In genomic region chr1:38631501-38632279, GRCm38 (mm10) we compare ENCODE assay signal across 13 mouse cellular contexts. TPM values are rescaled to one million over a fixed set of nuclear protein-coding genes. Genes with fewer than 3 reads are reported as not detected.
DNase-seq lines count a peak whose midpoint lies in the region; ATAC-seq lines count a peak whose summit lies in the region.
"Had no signal": no experiment of that assay in that cellular context is flagged by ENCODE, and none has a peak within 500 bp of the region (broad histone marks: within the 10 kb centered on the region; RNA-seq: fewer than 3 reads in every experiment).

No protein-coding gene starts in this region.

- peak; percentile 47; the same call in 1 of the 2 replicates for ATAC-seq in granulocyte monocyte progenitor cell, adult 5-6 weeks (replicated peaks; ENCODE audit: poor library complexity, severe bottlenecking)
- ATAC-seq: intestine, embryonic 15.5 days had no signal

- DNase-seq in cerebellum, postnatal 14 days, result peak; percentile 50 to 60
- DNase-seq in cerebellum, adult 18-20 months, result no peak
- DNase-seq in right cerebral cortex, adult 18-20 months, result peak; percentile 12
- DNase-seq in right cerebral cortex, postnatal 4 days, result no peak
- peak; percentile 7 for DNase-seq in yolk sac, embryonic 10.5 days (ENCODE audit: low spot score)
- no peak for DNase-seq in urinary bladder, postnatal 14 days (ENCODE audit: low spot score)
- DNase-seq in spleen, postnatal 4 days (ENCODE audit: low spot score in 2 of 2), result no peak
- DNase-seq: adrenal gland, postnatal 25 days; cerebellum, adult 11-12 months; gastrocnemius, postnatal 25 days; kidney, postnatal 4 days had no signal

RNA-seq across cellular contexts. Expression of gene Aff3, which starts 33.1 kb away (rescaled TPM):
- 31.5 and 36.5 TPM in 2 replicates for total RNA-seq in granulocyte monocyte progenitor cell, adult 5-6 weeks (2014; fragmentation: Nextera tagmentation)
- 11.3 and 19.1 TPM in 2 replicates for total RNA-seq in granulocyte monocyte progenitor cell, adult 5-6 weeks (2017)

Comparison
In these comparisons a context has a peak if more than half of its experiments do, and no peak if none do; other contexts are left out.
1. DNase-seq: peak in cerebellum, postnatal 14 days (2 of 2), right cerebral cortex, adult 18-20 months (single experiment) and yolk sac, embryonic 10.5 days (single experiment); none in cerebellum, adult 18-20 months (0 of 2), right cerebral cortex, postnatal 4 days (single experiment), urinary bladder, postnatal 14 days (single experiment) and spleen, postnatal 4 days (0 of 2).